Mouse (Mus musculus) frontal cortex, adult (tissue): ENCODE results near the gene Cct6b.
A peak's percentile ranks its signal among the peaks of the same experiment; 100 is the strongest.

ENCODE experiments used
- ATAC-seq: cut with Nextera tagmentation; 2 replicates; pipeline ENCODE4 v1.9.2; 2017; ENCODE audit warnings: mild to moderate bottlenecking, moderate library complexity, mixed read lengths; ENCODE audit not compliant: low TSS enrichment

Cct6b gene

GRCm38 (mm10) chr11:82763742-82764437 is at the start of gene Cct6b, which contains the start of gene Zfp830:
Cct6b (minus strand) TSS chr11:82764321.
Zfp830 (plus strand) TSS chr11:82764345.
- ATAC-seq, result peak; percentile 99

- no peak for ATAC-seq
These were observed 44.4 kb upstream of the Cct6b start for GRCm38 (mm10) chr11:82808485-82808884.

DNA sequence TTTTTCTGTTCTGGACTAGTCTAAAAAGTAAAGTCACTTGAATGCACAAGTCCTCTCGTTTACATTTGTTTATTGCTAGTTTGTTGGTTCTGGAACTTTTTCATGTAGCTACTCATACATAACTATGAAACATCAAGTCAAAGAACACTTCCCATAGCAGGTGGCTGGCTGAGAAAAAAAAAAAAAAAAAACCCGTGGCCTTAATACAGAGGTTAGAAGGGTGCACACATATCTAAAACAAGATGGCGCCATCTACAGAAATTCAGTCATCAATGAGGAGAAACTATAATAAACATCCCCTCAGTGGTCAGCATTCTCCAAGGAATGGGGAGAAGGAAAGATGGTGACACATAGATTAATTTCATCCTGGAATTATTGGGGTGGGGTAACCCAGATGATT is 43.2 kb upstream of the Cct6b start:
- no peak for ATAC-seq

- no peak for ATAC-seq
These were observed 42.5 kb upstream of the Cct6b start for GRCm38 (mm10) chr11:82806656-82807055.

GRCm38 (mm10) chr11:82783453-82783852 is 19.3 kb upstream of the Cct6b start:
- ATAC-seq, result no peak

DNA sequence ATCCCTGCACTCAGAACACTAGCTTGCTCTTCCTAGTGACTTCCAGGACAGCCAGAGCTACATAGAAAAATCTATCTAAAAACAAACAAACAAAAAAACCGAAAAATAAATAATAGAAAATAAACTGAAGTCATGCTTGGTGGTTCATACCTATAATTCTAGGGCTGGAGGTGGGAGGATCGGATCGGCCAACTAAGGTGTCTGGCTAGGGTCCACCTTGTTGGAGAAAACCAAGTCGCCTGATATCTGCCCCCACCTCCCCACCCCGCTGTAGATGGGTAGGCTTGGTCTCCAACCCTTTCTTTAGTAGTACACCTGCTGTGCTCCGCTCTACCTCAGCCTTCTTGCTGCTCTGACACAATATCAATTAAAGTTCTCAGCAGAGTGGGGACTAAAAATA is 18.1 kb upstream of the Cct6b start:
- no peak for ATAC-seq

DNA sequence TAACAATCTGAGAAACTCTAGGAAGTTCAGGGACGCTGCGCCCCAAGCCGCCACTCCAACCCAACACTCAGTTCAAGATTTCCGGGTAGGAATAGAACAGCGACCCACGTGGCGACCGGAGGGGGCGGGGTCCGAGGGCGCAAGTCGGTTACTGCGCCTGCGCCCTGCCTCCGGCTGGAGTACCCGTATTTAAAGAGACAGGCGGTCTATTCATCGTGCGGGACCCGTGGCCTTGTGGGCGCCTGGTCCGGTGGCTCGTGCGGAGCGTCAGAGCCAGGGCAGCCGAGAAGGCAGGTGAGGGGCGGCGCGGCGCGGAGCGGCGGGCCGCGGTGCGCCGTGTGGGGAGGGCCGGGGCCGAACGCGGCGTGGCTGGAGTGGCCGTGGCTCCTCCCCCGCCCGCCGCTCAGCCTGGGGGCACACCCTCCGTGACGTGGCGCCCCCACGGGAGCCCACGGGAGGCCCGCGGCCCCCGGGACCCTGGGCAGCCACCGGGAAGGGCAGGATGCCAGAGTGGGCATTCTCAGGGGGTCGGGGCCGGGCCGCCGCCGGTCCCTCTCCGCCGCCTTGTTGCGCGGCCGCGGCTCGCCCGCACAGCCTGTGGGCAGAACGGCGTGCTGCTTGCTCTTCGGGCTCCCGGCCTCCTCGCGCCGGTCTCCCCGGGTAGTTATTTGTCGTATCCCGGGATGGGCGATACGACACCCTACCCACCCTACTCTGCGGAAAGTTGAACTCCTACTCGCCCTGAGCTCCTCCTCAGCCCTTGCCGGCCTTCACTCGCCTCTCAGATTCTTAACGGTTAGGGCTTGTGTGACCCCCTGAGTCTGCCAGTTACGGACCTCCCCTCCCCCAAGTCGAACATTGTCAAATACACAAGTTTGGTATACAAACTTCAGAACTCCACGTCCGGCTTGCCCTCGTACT is 17.1 kb upstream of the Cct6b start, which contains the start of gene Lig3:
Gene Lig3 (plus strand): TSS at position 126 of the 921 bp plus-strand sequence.
- peak; percentile 96 for ATAC-seq

- ATAC-seq, result no peak
These were observed 16.0 kb upstream of the Cct6b start for GRCm38 (mm10) chr11:82780134-82780533.

DNA sequence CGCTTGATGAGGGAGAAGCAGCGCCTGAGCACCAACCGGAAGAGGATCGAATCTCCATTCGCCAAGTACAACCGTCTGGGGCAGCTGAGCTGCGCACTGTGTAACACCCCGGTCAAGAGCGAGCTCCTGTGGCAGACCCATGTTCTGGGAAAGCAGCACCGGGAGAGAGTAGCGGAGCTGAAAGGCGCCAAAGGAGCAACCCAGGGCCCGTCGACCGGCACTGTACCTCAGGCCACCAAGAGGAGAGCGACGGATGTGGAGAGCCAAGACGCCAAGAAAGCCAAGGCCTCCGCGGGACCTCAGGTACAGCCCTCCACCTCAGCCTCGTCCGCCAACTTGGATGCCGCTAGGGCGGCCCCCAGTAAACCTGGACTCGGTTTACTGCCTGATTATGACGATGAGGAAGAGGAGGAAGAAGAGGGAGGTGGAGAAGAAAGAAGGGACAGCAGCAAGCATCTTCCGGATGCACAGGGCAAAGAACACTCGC is 360 bp upstream of the Cct6b start:
- ATAC-seq, result peak; percentile 75

GRCm38 (mm10) chr11:82763261-82763660 is 860 bp downstream of the Cct6b start:
- ATAC-seq, result no peak

DNA sequence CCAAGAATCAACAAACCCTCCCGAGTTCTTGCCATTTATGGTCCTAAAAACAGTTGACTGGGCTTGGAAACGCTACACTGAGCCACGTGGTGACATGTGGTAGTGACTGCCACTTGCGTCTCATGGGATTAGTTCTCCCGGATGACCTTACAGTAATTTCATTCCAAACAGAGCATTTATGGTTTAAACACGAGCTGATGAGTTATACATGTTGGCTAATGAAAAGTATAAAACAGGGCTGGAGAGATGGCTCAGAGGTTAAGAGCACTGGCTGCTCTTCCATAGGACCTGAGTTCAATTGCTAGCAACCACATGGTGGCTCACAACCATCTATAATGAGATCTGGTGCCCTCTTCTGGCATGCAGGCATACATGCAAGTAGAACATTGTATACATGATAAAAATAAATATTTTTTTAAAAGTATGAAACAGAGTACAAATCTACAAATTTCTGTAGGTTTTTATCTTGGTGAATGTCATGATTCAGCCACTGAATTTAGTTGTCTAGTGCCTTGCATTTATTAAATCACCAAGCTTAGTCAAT is 1.8 kb downstream of the Cct6b start:
- ATAC-seq, result no peak

- ATAC-seq, result no peak
These were observed 8.2 kb downstream of the Cct6b start for GRCm38 (mm10) chr11:82755919-82756318.

DNA sequence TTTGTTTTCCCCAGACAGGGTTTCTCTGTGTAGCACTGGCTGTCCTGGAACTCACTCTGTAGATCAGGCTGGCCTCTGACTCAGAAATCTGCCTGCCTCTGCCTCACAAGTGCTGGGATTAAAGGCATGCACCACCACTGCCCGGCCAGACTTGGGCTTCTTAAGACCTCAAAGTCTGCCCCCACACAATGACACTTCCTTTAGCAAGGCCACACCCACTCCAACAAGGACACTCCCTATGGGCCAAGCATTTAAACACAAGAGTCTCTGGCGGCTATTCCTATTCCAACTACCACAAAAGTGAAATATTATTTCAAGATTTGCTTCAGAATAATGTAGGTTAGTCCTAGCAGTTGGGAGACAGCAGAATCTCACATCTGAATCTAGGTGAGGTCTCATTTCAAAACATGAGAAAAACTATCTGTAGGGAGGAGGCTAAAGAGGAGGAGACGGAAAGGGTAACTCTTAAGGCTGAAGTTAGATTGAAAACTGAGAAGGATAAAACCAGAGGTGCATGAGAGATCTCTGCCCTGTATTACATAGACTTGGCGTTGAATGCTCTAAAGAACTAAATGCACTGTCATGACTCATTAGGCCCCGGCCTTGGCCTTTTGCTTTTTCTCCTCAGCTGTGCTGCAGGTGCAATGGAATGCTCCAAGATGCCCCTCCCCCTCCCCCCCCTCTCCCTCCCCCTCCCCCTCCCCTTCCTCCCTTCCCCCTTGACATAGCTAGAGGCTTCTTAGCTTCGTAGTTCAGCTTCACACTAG is 11.6 kb downstream of the Cct6b start:
- no peak for ATAC-seq

GRCm38 (mm10) chr11:82746857-82747366 is 17.2 kb downstream of the Cct6b start:
- ATAC-seq, result no peak

DNA sequence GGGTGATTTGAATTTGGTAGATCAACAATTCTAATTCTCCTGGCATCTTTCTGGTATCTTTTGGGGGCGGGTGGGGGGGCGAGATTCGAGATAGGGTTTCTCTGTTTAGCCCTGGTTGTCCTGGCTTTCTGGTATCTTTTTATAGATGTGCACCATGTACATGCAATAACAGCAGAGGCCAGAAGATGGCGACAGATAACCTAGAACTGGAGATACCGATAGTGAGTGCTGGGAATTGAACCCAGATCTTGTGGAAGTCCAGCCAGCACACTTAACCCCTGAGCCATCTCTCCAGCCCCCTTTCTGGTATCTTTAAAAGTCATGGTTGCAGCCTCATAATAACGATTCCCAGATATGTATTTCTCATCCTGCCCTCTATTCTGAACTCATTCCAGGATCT is 18.0 kb downstream of the Cct6b start:
- ATAC-seq, result no peak

- ATAC-seq, result no peak
These were observed 25.1 kb downstream of the Cct6b start for GRCm38 (mm10) chr11:82739006-82739405.

- ATAC-seq, result no peak
These were observed 29.9 kb downstream of the Cct6b start for GRCm38 (mm10) chr11:82734227-82734626.

- no peak for ATAC-seq
These were observed 37.3 kb downstream of the Cct6b start for GRCm38 (mm10) chr11:82726862-82727261.

- ATAC-seq, result no peak
These were observed 44.8 kb downstream of the Cct6b start for GRCm38 (mm10) chr11:82719294-82719693.

DNA sequence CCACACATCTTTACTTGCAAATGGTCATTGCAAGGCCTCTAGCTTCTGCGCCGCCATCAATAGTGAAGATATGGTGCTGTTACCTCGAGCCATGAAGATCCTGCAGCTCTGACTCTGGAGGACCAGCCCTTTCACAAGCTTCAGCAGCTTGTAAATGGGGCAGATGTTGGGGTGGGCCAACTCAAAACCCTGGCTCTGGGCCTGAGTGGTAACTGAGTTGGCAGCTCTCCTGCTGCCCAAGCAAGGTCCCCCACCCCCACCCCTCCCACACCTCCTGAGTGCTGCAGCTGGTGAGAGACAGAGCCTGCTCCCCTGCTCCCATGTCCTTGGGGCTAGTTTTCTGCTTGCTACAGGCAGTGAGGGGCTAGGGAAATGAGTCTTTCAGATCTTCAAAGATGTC is 51.4 kb downstream of the Cct6b start:
- no peak for ATAC-seq

- ATAC-seq, result no peak
These were observed 55.2 kb downstream of the Cct6b start for GRCm38 (mm10) chr11:82708934-82709333.
